Mouse (Mus musculus): ENCODE results near the gene Mb.

DNA sequence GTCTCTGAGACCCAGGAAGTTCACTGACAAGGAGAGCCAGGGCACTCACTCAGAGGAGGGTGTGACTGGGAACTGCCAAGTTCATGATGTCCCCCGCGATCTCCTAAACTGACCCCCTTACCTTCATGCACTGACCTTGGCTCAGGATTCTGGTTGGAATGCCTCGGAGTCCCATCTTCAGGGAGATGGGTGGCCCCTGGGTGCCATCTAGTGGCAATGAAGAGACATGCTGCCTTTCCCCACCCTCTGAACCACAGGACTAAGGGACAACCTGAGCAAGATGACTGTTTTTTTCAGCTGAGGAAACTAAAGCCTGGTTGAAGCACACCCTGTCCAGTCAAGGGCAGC lies 46.6 kb downstream of the Mb start:
- peak; percentile 27; the same call in 1 of the 2 replicates for TF ChIP-seq CTCF (IDR thresholded peaks at IDR 0.05; ENCODE audit: extremely low read depth, insufficient read depth, insufficient read length, insufficient replicate concordance)
- no peak for TF ChIP-seq POLR2A (IDR thresholded peaks at IDR 0.05; ENCODE audit: low read depth, low read length)

All from spleen, adult 2 months (tissue).